Mouse (Mus musculus) thymus, postnatal 10 days (tissue): ENCODE data around the gene Cnot6.
A peak's percentile ranks its signal among the peaks of the same experiment; 100 is the strongest.

Experiments
- DNase-seq, 2 experiments: peaks; one replicate each; pipeline ENCODE4 v3.0.0; 2021; ENCODE audit warnings: low spot score in 2 of 2

The Cnot6 gene

GRCm38 (mm10) chr11:49654651-49655050 lies 57.9 kb downstream of the Cnot6 start:
- DNase-seq, result no peak

GRCm38 (mm10) chr11:49653079-49653408 lies 59.5 kb downstream of the Cnot6 start:
- DNase-seq, result no peak

- DNase-seq, result peak; percentile 60 to 90
Observed at GRCm38 (mm10) chr11:49652401-49653078, 60.0 kb downstream of the Cnot6 start.

- DNase-seq, result no peak
Observed at GRCm38 (mm10) chr11:49651762-49652322, 60.7 kb downstream of the Cnot6 start.

- no peak for DNase-seq
Observed at GRCm38 (mm10) chr11:49650994-49651761, 61.3 kb downstream of the Cnot6 start.

- peak in 1 of 2 experiments; percentile 37 for DNase-seq
Observed at GRCm38 (mm10) chr11:49650113-49650993, 62.2 kb downstream of the Cnot6 start.

GRCm38 (mm10) chr11:49645677-49646076 lies 66.8 kb downstream of the Cnot6 start:
- no peak for DNase-seq

- DNase-seq, result no peak
Observed at GRCm38 (mm10) chr11:49636449-49636848, 76.1 kb downstream of the Cnot6 start.

GRCm38 (mm10) chr11:49635671-49636070 lies 76.9 kb downstream of the Cnot6 start:
- DNase-seq, result no peak

- DNase-seq, result no peak
Observed at GRCm38 (mm10) chr11:49634101-49634500, 78.4 kb downstream of the Cnot6 start.

GRCm38 (mm10) chr11:49632256-49632655 lies 80.3 kb downstream of the Cnot6 start:
- DNase-seq, result no peak

GRCm38 (mm10) chr11:49631154-49631553 lies 81.4 kb downstream of the Cnot6 start:
- DNase-seq, result no peak

- no peak for DNase-seq
Observed at GRCm38 (mm10) chr11:49626748-49627147, 85.8 kb downstream of the Cnot6 start.

- DNase-seq, result peak in 1 of 2 experiments; percentile 23
Observed at GRCm38 (mm10) chr11:49625863-49626262, 86.7 kb downstream of the Cnot6 start.

- DNase-seq, result no peak
Observed at GRCm38 (mm10) chr11:49624156-49624555, 88.4 kb downstream of the Cnot6 start.

GRCm38 (mm10) chr11:49621953-49622352 lies 90.6 kb downstream of the Cnot6 start:
- no peak for DNase-seq
